Mouse (Mus musculus) right cerebral cortex, adult 18-20 months (tissue): ENCODE data around the gene Atp13a5.
A peak's percentile ranks its signal among the peaks of the same experiment; 100 is the strongest.

Experiments
- DNase-seq: peaks from one replicate; pipeline ENCODE4 v3.0.0; 2022; ENCODE audit warnings: mixed read lengths

The Atp13a5 gene

GRCm38 (mm10) chr16:29201146-29201545, 177.4 kb downstream of the Atp13a5 start:
- DNase-seq, result no peak

- DNase-seq, result peak; percentile 66
Observed at GRCm38 (mm10) chr16:29198461-29198860, 180.1 kb downstream of the Atp13a5 start.

GRCm38 (mm10) chr16:29195156-29195555, 183.4 kb downstream of the Atp13a5 start:
- no peak for DNase-seq

GRCm38 (mm10) chr16:29193981-29194380, 184.6 kb downstream of the Atp13a5 start:
- DNase-seq, result no peak

GRCm38 (mm10) chr16:29192911-29193310, 185.6 kb downstream of the Atp13a5 start:
- DNase-seq, result no peak
